Mouse (Mus musculus) liver, adult 2 months (tissue): ENCODE results near the gene Apobec2.

Experiments used
- CTCF ChIP-seq: fragments of 200-500 bp; IDR thresholded peaks from 2 replicates; pipeline ENCODE4 v1.5.1; 2011; ENCODE audit warnings: low read depth, low read length, control low read depth
- POLR2A ChIP-seq: fragments of 200-500 bp; IDR thresholded peaks from 2 replicates; pipeline ENCODE4 v1.6.1; 2011; ENCODE audit warnings: low read length, control low read depth; ENCODE audit not compliant: insufficient read depth; ENCODE audit errors: extremely low read depth

- TF ChIP-seq POLR2A, result no peak
- no peak for TF ChIP-seq CTCF
Observed at GRCm38 (mm10) chr17:48436487-48436886, 3.8 kb upstream of the Apobec2 start.
